Mouse (Mus musculus): ENCODE results near the gene Krba1.

DNA sequence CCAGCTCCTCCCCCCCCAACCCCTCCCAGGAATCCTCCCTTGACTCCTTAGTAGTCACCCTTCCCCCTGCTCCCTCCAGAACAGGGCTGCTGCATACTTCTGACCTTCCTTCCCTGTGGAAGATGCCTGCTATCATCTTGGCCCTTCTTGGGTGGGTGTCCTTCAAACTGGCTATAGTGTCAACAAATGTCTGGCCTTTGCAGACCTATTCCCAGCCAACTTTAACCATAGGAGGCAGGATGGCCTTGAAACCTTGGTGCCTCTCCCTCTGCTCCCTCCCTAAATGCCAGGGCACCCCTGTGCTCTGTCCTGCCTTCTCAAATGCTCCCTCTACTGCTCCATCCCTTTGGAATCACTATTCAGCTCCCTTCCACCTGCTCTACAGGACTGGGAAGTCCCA lies 44.3 kb downstream of the Krba1 start:
- TF ChIP-seq POLR2A (IDR thresholded peaks at IDR 0.05; ENCODE audit: low read depth, low read length) (no peak), CTCF (IDR thresholded peaks at IDR 0.05; ENCODE audit: borderline replicate concordance, insufficient read depth, low read length) (no peak)

Data from embryonic fibroblast, embryonic 13.5 days (primary cell).